Mouse (Mus musculus): Measurements from ENCODE around the gene Espn. TPM values are rescaled to one million over a fixed set of nuclear protein-coding genes. Genes with fewer than 3 reads are reported as not detected.

The Espn gene
- polyA plus RNA-seq, 1 experiment from 2014 or later: 1.8 TPM

DNA sequence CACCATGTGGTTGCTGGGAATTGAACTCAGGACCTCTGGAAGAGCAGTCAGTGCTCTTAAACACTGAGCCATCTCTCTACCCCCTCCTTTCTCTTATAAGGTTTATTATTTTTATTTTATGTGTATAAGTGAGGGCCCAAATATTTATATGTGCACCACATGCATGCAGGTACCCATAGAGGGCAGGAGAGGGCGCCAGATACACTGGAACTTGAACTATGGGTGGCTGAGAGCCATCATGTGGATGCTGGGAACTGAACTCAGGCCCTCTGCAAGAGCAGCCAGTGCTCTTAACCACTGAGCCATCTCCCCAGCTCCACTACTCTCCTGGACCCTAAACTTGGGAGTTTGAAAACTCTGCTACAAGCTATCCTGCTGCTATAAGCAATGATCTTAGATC is 8.5 kb downstream of the Espn start:
- WGBS (ENCODE audit: insufficient replicate concordance): 17% methylated on average over 1 of the region's 1 CpGs
- ATAC-seq (ENCODE audit: low read depth) (no peak), DNase-seq (no peak)
- Histone ChIP-seq H3K4me1 (replicated peaks) (peaks cover 12% of the 10 kb centered on the region), H3K9ac (no peak overlapping the region), H3K4me2 (no peak overlapping the region), H3K27me3 (peaks cover 43% of the 10 kb centered on the region), H3K4me3 (replicated peaks) (no peak overlapping the region), H3K36me3 (no peaks in the 10 kb centered on the region), H3K9me3 (replicated peaks) (no peaks in the 10 kb centered on the region), H3K27ac (no peak overlapping the region)

DNA sequence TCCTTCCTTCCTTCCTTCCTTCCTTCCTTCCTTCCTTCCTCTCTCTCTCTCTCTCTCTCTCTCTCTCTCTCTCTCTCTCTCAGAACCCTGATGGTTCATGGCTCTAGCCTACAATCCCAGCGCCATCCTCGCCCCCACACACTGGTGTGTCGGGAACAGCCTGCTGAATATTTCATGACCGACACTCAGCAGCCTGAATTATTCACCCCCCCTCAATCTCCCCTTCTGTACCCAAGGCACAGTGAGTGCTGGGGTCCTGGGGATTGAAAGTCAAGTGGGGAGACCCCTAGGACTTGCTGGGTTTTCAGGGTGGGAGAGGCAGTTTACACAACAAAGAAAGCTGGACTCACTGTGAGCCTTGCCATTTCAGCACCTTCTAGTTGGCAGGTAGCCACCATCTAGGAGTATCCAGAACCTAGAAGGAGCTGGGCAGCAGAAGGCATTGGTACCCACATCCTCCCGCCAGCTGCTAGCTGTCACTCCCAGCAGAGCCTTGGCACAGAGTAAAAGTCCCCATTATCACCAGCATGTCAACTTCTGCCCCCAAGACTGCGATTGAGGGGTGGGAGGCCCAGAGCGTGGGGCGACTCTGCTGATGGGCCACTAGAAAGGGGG is 10.5 kb downstream of the Espn start:
- H3K4me2 ChIP-seq: no peak overlapping the region
- no peak overlapping the region for H3K27ac ChIP-seq
- DNase-seq (no peak), ATAC-seq (ENCODE audit: low read depth) (no peak)
- no peak overlapping the region for H3K9ac ChIP-seq
- peaks cover 41% of the 10 kb centered on the region for H3K27me3 ChIP-seq
- no peak overlapping the region for H3K4me3 ChIP-seq (replicated peaks)
- H3K9me3 ChIP-seq (replicated peaks): no peaks in the 10 kb centered on the region
- H3K36me3 ChIP-seq: no peaks in the 10 kb centered on the region
- 56% methylated on average over 8 of the region's 8 CpGs for WGBS (ENCODE audit: insufficient replicate concordance)
- H3K4me1 ChIP-seq (replicated peaks): peaks cover 19% of the 10 kb centered on the region

DNA sequence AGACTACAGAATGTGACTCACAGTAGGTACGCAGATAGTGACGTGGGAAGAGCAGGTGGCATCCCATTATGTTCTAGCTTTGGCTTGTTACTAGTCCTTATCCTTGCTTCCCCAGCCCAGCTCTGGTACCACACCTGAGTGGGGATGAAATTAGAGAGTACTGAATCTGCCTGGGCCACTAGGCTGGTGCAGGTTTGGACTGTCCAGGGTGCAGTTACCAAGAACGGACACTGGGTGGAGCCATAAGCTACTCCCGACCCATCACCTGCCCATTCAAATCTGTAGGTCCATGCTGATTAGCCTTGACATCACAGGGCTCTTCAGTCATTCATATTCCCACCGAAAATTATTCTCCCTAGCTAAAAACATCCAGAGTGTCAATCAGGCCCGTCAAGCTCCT is 11.7 kb downstream of the Espn start:
- peaks cover 50% of the 10 kb centered on the region for H3K27me3 ChIP-seq
- no peak overlapping the region for H3K4me2 ChIP-seq
- DNase-seq (no peak), ATAC-seq (ENCODE audit: low read depth) (no peak)
- no peak overlapping the region for H3K4me3 ChIP-seq (replicated peaks)
- no peaks in the 10 kb centered on the region for H3K36me3 ChIP-seq
- WGBS (ENCODE audit: insufficient replicate concordance): 25% methylated on average over 6 of the region's 6 CpGs
- H3K9ac ChIP-seq: no peak overlapping the region
- no peaks in the 10 kb centered on the region for H3K9me3 ChIP-seq (replicated peaks)
- no peak overlapping the region for H3K27ac ChIP-seq
- peaks cover 20% of the 10 kb centered on the region for H3K4me1 ChIP-seq (replicated peaks)

DNA sequence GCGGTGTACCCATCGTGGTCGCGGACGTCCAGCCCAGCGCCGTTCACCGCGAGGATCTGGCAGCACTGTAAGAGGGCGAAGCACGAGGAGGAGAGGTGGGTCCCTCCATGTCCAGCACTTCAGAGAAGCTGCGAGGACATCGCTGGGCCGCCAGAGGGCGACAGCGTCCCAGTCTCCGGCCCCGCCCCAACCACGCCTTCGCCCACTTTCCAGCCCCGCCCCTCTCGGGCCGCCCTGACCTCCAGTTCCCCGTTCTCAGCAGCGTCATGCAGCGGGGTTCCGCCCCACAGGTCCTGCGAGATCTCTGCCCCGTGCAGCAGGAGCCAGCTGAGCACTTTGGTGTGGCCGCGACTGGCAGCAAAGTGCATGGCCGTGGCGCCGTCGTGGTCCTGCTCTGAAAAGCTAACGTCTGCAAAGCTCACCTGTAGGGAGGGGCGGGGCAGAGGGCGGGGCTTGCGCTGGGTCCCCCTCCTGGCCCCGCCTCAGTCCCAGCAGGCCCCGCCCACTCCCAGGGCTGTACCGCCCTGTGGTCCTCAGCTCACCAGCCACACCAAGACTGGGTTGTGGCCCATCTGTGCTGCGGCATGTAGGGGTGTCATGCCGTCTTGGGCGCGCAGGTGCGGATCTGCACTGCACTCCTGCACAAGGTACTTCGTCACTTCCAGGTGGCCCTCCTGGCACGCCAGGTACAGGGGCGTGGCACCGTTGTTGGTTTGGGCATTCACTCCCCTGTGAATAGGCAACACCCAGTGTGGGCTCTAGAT is 13.5 kb downstream of the Espn start:
- Histone ChIP-seq H3K4me2 (peak overlapping the region; percentile 73), H3K36me3 (no peaks in the 10 kb centered on the region), H3K27ac (no peak overlapping the region), H3K9ac (no peak overlapping the region), H3K4me1 (replicated peaks) (peaks cover 20% of the 10 kb centered on the region), H3K4me3 (replicated peaks) (peak overlapping the region; percentile 60), H3K9me3 (replicated peaks) (no peaks in the 10 kb centered on the region), H3K27me3 (peaks cover 56% of the 10 kb centered on the region)
- ATAC-seq (ENCODE audit: low read depth): peak; percentile 88
- DNase-seq: peak; percentile 84
- 2% methylated on average over 51 of the region's 51 CpGs for WGBS (ENCODE audit: insufficient replicate concordance)

DNA sequence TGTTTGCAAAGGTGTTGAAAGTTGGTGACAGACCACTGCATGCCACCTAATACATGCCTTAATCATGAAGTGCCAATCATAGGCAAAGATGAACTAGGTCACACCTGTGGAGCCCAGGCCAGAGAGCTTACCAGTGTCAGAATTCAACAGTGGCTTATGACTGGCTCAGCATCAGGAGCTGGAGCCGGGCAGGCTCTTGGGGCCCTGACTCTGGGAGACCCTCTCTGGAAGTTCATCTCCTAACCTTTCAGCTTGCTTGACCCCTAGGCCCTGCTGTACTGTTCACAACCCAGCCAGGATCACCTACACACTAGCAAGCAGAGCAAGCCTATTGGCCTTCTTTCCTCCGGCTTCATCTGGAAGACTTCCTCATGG is 15.3 kb downstream of the Espn start:
- Histone ChIP-seq H3K36me3 (no peaks in the 10 kb centered on the region), H3K9me3 (replicated peaks) (no peaks in the 10 kb centered on the region), H3K4me1 (replicated peaks) (peaks cover 26% of the 10 kb centered on the region), H3K27ac (no peak overlapping the region), H3K9ac (no peak overlapping the region), H3K27me3 (peaks cover 67% of the 10 kb centered on the region), H3K4me2 (no peak overlapping the region), H3K4me3 (replicated peaks) (no peak overlapping the region)
- ATAC-seq (ENCODE audit: low read depth) (no peak), DNase-seq (no peak)
- 72% methylated on average over 2 of the region's 2 CpGs for WGBS (ENCODE audit: insufficient replicate concordance)

DNA sequence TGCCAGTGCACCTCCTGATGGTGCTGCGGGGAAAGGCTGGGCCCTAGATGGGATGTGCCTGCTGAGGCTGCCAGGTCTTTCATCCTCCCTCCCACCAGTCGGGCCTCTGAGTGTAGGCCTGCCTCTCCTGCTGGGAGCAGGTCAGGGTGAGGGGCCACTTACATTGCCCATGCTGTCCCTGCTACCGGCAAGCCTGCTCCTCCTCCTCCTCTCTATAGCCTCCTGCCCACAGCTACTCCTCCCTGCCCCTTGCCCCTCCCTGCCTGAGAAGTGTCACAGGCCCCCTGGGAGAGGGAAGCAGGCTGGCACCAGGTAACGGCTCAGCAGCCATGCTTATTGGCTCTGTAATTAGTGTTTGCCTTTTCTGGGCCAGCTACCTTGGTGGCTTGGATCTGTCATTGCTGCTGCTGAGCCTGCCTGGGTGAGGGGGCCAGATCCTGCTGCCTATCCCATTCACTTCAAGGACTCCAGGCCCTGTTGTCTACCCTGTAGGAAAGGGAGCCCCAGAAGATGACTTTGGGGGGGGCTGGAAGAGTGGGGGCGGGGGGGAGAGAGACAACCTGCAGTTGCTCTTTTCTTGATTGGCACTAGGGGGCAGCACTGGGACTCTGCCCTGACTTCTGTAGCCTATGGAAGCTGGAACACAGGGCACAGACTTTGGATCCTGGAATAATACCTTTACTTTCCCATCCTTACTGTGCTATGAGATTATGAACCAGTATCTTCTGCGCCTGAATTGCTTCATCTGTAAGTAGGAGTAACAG is 15.9 kb downstream of the Espn start:
- Histone ChIP-seq H3K4me1 (replicated peaks) (peaks cover 32% of the 10 kb centered on the region), H3K9ac (no peak overlapping the region), H3K27me3 (peaks cover 67% of the 10 kb centered on the region), H3K36me3 (no peaks in the 10 kb centered on the region), H3K4me3 (replicated peaks) (no peak overlapping the region), H3K4me2 (no peak overlapping the region), H3K27ac (no peak overlapping the region), H3K9me3 (replicated peaks) (no peaks in the 10 kb centered on the region)
- ATAC-seq (ENCODE audit: low read depth) (no peak), DNase-seq (no peak)
- 40% methylated on average over 6 of the region's 6 CpGs for WGBS (ENCODE audit: insufficient replicate concordance)

DNA sequence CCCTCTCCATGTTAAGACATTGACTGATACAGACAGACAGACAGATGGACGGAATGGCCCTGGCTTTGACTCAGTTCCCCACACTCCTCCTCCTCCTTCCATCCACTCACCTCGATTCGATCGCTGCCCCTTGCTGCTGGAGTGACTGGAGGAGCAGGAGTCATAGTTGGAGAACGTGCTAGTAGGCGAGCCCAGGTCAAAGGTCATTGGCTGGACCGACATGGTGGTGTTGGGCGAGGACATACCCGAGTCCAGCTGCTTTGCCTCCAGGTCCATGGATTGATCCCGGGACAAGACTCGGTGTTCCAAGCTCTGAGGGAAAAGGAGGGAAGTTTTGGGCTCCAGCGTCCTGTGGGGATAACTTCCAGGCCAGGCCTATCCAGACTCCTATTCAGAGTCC is 16.8 kb downstream of the Espn start:
- Histone ChIP-seq H3K4me3 (replicated peaks) (no peak overlapping the region), H3K4me1 (replicated peaks) (peaks cover 41% of the 10 kb centered on the region), H3K27ac (no peak overlapping the region), H3K4me2 (no peak overlapping the region), H3K27me3 (peaks cover 69% of the 10 kb centered on the region), H3K36me3 (no peaks in the 10 kb centered on the region), H3K9me3 (replicated peaks) (no peaks in the 10 kb centered on the region), H3K9ac (no peak overlapping the region)
- ATAC-seq (ENCODE audit: low read depth) (no peak), DNase-seq (no peak)
- 71% methylated on average over 12 of the region's 12 CpGs for WGBS (ENCODE audit: insufficient replicate concordance)

DNA sequence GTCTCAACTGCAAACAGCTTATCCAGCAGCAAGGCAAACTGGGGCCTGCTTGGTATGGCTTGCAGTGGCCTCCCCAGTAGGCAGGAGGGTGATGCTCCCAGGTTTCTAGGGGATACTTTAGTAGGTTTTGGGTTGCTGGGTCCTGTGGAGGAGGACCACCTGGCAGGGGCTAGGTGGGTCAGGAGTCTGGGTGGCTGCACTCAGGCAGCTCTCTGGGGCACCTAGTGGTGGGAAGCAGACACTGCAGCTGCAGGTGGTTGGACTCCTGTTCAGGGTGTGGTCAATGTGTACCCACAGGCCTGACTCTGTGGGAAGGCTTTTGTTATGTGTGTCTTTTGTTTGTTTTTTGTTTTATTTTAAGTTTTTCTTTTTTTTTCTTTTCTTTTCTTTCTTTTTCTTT is 17.7 kb downstream of the Espn start:
- Histone ChIP-seq H3K36me3 (no peaks in the 10 kb centered on the region), H3K9me3 (replicated peaks) (no peaks in the 10 kb centered on the region), H3K9ac (no peak overlapping the region), H3K4me1 (replicated peaks) (peaks cover 46% of the 10 kb centered on the region), H3K4me2 (no peak overlapping the region), H3K27me3 (peaks cover 73% of the 10 kb centered on the region), H3K27ac (no peak overlapping the region), H3K4me3 (replicated peaks) (no peak overlapping the region)
- peak; percentile 55 for DNase-seq
- ATAC-seq (ENCODE audit: low read depth): no peak

DNA sequence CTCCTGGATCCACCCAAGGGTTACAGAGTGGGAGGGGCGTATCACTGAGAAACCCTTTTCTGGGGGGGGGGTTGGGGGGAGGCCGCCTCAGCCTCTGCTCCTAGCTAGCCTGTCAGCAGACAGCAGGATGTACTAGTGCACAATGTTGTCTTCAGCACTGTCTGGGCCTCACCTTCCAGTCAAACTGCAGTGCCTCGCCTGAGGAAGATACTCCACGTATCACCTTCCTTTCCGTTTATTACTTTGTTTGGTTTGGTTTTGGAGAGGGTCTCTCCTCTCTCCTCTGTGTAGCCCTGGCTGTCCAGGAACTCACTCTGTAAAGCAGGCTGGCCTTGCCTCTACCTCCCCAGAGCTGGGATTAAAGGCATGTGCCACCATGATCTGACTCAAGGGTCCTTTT is 19.0 kb downstream of the Espn start:
- DNase-seq: no peak
- H3K4me2 ChIP-seq: no peak overlapping the region
- 45% methylated on average over 5 of the region's 5 CpGs for WGBS (ENCODE audit: insufficient replicate concordance)
- H3K4me3 ChIP-seq (replicated peaks): no peak overlapping the region
- no peaks in the 10 kb centered on the region for H3K36me3 ChIP-seq
- H3K27me3 ChIP-seq: peaks cover 81% of the 10 kb centered on the region
- no peaks in the 10 kb centered on the region for H3K9me3 ChIP-seq (replicated peaks)
- H3K9ac ChIP-seq: no peak overlapping the region
- H3K27ac ChIP-seq: no peak overlapping the region
- H3K4me1 ChIP-seq (replicated peaks): peaks cover 39% of the 10 kb centered on the region
- no peak for ATAC-seq (ENCODE audit: low read depth)

DNA sequence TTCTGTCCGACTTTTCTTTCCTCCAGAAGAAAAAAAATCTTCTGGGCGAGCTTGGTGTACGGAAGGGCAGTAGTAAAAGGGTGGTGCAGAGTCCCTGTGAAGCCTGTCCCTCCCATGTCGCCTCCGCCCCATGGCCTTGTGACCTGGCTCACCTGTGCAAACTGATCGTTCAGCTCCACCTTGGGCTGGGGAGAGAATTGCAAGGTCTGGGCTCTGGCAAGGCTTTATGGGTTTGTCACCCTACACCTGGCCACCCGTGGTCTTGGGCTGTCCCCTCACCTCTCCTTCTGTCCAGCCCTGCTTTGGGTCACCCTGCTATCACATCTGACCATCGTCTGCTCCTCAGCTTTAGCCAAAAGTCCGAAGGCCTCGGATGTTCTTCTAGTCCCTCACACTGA is 19.4 kb downstream of the Espn start:
- H3K4me2 ChIP-seq: no peak overlapping the region
- H3K4me3 ChIP-seq (replicated peaks): no peak overlapping the region
- WGBS (ENCODE audit: insufficient replicate concordance): 31% methylated on average over 10 of the region's 10 CpGs
- H3K9me3 ChIP-seq (replicated peaks): no peaks in the 10 kb centered on the region
- ATAC-seq (ENCODE audit: low read depth) (no peak), DNase-seq (no peak)
- no peaks in the 10 kb centered on the region for H3K36me3 ChIP-seq
- no peak overlapping the region for H3K9ac ChIP-seq
- H3K27me3 ChIP-seq: peaks cover 85% of the 10 kb centered on the region
- H3K27ac ChIP-seq: no peak overlapping the region
- H3K4me1 ChIP-seq (replicated peaks): peaks cover 36% of the 10 kb centered on the region

DNA sequence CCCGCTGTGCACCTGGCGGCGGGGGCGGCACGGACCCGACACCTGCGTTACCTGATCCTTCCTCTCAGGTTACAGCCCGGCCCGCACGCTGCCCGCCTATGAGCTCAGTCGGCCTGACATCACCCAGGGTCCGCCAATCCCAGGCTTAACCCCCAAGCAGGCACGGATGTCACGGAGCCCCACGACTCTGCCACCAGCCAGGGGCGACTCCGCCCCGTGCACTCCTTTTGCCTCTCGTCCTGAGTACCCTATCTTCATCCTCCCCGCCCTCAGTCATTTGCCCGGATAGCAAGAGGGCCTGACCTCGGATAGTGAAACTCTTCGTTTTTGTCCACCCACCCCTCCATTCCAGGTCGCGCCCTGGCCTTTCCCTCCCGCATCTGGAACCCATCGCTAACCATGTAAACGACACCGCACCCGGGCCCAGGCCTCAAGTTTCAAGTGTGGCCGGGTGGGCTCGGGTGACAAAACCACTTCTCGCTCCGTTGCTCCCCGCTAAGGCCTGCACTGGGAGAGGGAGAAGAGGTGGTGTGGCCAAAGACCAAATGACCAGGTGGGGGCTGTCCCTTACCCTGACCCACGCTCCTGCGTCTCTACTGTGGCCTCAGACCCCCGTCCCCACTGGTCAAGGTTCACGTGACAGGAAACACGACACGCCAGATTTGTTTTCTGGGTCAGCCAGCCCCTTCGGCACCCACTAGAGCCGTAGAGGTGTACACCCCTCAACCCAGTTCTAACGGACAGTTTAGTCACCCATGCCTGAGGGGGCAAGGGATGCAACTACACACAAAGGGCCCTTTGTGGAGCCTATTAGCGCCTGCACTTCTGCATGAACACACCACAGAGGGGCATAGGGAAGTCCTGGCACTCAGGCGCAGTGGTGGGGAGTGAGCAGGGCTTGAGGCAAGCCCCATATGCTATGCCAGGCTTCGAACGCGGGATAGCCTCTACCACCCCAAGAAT is 20.1 kb downstream of the Espn start:
- DNase-seq (no peak), ATAC-seq (ENCODE audit: low read depth) (no peak)
- Histone ChIP-seq H3K27ac (no peak overlapping the region), H3K9ac (no peak overlapping the region), H3K27me3 (peaks cover 89% of the 10 kb centered on the region), H3K4me1 (replicated peaks) (peaks cover 36% of the 10 kb centered on the region), H3K4me2 (peak overlapping the region; percentile 65), H3K9me3 (replicated peaks) (no peaks in the 10 kb centered on the region), H3K36me3 (no peaks in the 10 kb centered on the region), H3K4me3 (replicated peaks) (peak overlapping the region; percentile 51)
- 9% methylated on average over 50 of the region's 50 CpGs for WGBS (ENCODE audit: insufficient replicate concordance)

All from liver, embryonic 13.5 days (tissue).